Mouse (Mus musculus) liver, embryonic 15.5 days (tissue): ENCODE data around the gene Myo1h. TPM values are rescaled to one million over a fixed set of nuclear protein-coding genes. Genes with fewer than 3 reads are reported as not detected.
A peak's percentile ranks its signal among the peaks of the same experiment; 100 is the strongest.

Experiments used
- ATAC-seq: fragments of 200-750 bp; cut with Nextera tagmentation; 2 replicates; pipeline ENCODE4 v1.8.0; 2017; ENCODE audit warnings: moderate number of reproducible peaks, mild to moderate bottlenecking, moderate library complexity; ENCODE audit not compliant: insufficient read depth
- H3K27ac ChIP-seq: fragments of 300-500 bp; sonication (generic); replicated peaks from 2 replicates; pipeline ENCODE4 v1.5.1; 2015; ENCODE audit warnings: mild to moderate bottlenecking, inconsistent platforms
- H3K27me3 ChIP-seq: fragments of 300-500 bp; sonication (generic); 2 replicates; pipeline ENCODE4 v1.6.1; 2015; ENCODE audit warnings: mild to moderate bottlenecking, inconsistent platforms
- H3K36me3 ChIP-seq: fragments of 300-500 bp; sonication (generic); replicated peaks from 2 replicates; pipeline ENCODE4 v1.6.1; 2015; ENCODE audit warnings: moderate library complexity, mild to moderate bottlenecking, inconsistent platforms
- H3K4me1 ChIP-seq: fragments of 300-500 bp; sonication (generic); replicated peaks from 2 replicates; pipeline ENCODE4 v1.6.1; 2015; ENCODE audit warnings: inconsistent platforms
- H3K4me2 ChIP-seq: fragments of 300-500 bp; sonication (generic); 2 replicates; pipeline ENCODE4 v1.6.1; 2015; ENCODE audit warnings: moderate library complexity, mild to moderate bottlenecking, inconsistent platforms
- H3K4me3 ChIP-seq: fragments of 300-500 bp; sonication (generic); replicated peaks from 2 replicates; pipeline ENCODE4 v1.5.1; 2015; ENCODE audit warnings: mild to moderate bottlenecking, inconsistent platforms
- H3K9ac ChIP-seq: fragments of 300-500 bp; sonication (generic); 2 replicates; pipeline ENCODE4 v1.6.1; 2015; ENCODE audit warnings: moderate library complexity, mild to moderate bottlenecking, inconsistent platforms
- H3K9me3 ChIP-seq: fragments of 300-500 bp; sonication (generic); replicated peaks from 2 replicates; pipeline ENCODE4 v1.6.1; 2016; ENCODE audit warnings: inconsistent platforms
- WGBS: fragments of 180-500 bp; shearing (Covaris S2); methylation state at CpG from one replicate; pipeline ENCODE4 v1.1.7; 2015; ENCODE audit warnings: mixed read lengths; ENCODE audit not compliant: insufficient replicate concordance; 5-methylcytosine and 5-hydroxymethylcytosine counted together
- polyA plus RNA-seq: library from polyadenylated mRNA; unstranded; fragments of >200 nt; fragmentation: Nextera tagmentation; extraction: Ambion mirVana; gene quantifications from 2 replicates; pipeline ENCODE4 v1.2.1, GENCODE M21; 2015

Gene Myo1h
- polyA plus RNA-seq: 0.40 and 0.62 TPM in 2 replicates

DNA sequence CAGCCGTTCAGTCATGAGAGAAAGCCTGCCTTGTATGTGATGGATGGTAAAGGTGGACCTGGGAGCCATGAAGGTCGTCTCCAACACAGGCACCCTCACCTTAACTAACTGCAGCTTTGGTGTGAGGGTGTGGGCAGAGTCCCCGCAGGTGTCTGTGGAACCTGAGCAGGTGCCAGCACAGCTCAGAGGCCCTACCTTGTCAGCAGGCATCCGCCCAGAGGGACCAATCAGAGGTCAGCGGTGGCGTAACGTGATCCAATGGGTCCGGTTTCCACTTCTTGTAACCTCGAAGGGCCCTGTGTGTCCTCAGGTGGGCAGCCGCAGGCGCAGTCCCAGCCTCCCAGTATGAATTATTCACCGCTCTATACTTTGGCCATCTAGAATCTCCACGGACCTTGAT lies at the start of gene Myo1h:
TSS of gene Myo1h (plus strand) at position 293 of the 400 bp plus-strand sequence.
- no peak within 1 kb of the TSS for H3K27ac ChIP-seq
- 31% methylated on average over 13 of the region's 13 CpGs for WGBS
- H3K4me2 ChIP-seq: no peak within 1 kb of the TSS
- H3K4me3 ChIP-seq: no peak within 1 kb of the TSS
- H3K4me1 ChIP-seq: no peaks in the 10 kb centered on the region
- H3K9me3 ChIP-seq: no peaks in the 10 kb centered on the region
- H3K9ac ChIP-seq: no peak within 1 kb of the TSS
- ATAC-seq: no peak
- no peaks in the 10 kb centered on the region for H3K36me3 ChIP-seq
- peaks cover 14% of the 10 kb centered on the region for H3K27me3 ChIP-seq

DNA sequence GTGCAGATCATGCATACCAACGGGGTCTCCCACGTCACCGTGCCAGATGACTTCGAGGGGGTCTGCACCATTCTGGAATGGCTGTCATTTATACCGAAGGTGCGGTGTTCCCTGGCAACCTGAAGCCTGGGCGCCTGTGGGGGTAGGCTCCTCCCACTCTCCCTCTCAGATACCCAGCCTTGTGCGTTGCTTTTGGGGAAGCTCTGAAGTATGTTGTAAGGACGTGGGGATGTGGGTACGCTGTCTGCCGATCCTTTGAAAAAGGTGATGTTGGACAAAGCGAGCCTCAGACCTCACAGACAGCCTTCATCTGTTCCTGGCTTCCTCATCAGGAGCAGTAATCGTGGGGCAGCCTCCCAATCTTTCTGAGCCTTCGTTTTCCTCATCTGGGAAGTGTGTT lies 49.2 kb upstream of the Myo1h start:
- H3K36me3 ChIP-seq: no peaks in the 10 kb centered on the region
- no peak overlapping the region for H3K4me2 ChIP-seq
- H3K4me3 ChIP-seq: no peak overlapping the region
- H3K4me1 ChIP-seq: no peaks in the 10 kb centered on the region
- no peak for ATAC-seq
- H3K9ac ChIP-seq: no peak overlapping the region
- H3K27ac ChIP-seq: no peak overlapping the region
- 33% methylated on average over 14 of the region's 14 CpGs for WGBS
- H3K9me3 ChIP-seq: no peaks in the 10 kb centered on the region
- no peaks in the 10 kb centered on the region for H3K27me3 ChIP-seq

DNA sequence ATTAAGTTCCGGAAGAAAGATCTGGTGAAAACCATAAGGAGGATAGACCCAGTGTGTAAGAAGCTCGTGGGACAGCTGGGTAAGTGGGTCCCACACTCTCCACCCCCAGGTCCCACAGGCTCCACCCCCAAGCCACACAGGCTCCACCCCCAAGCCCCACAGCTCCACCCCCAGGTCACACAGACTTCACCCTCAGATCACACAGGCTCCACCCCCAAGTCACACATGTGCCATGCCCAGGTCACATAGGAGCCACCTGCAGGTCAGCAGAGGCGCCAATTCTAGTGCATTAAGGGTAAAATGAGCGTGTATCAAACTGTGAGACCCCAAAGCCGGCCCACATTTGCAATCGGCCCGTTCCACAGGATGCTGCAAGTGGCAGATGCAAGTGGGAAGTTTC lies 42.5 kb upstream of the Myo1h start:
- no peak for ATAC-seq
- 57% methylated on average over 7 of the region's 7 CpGs for WGBS
- no peak overlapping the region for H3K27ac ChIP-seq
- no peak overlapping the region for H3K9ac ChIP-seq
- H3K4me2 ChIP-seq: no peak overlapping the region
- no peak overlapping the region for H3K4me3 ChIP-seq
- no peaks in the 10 kb centered on the region for H3K36me3 ChIP-seq
- H3K4me1 ChIP-seq: no peaks in the 10 kb centered on the region
- no peaks in the 10 kb centered on the region for H3K9me3 ChIP-seq
- H3K27me3 ChIP-seq: no peaks in the 10 kb centered on the region

- Histone ChIP-seq H3K9me3 (no peaks in the 10 kb centered on the region), H3K27me3 (no peaks in the 10 kb centered on the region), H3K4me3 (no peak overlapping the region), H3K27ac (no peak overlapping the region), H3K4me2 (no peak overlapping the region), H3K36me3 (no peaks in the 10 kb centered on the region), H3K4me1 (no peaks in the 10 kb centered on the region), H3K9ac (no peak overlapping the region)
- ATAC-seq: no peak
- 16% methylated on average over 14 of the region's 14 CpGs for WGBS
These were observed 40.8 kb upstream of the Myo1h start for GRCm38 (mm10) chr5:114248174-114248589.

GRCm38 (mm10) chr5:114259495-114259894 lies 29.5 kb upstream of the Myo1h start:
- WGBS: 37% methylated on average over 10 of the region's 10 CpGs
- H3K9ac ChIP-seq: no peak overlapping the region
- no peaks in the 10 kb centered on the region for H3K36me3 ChIP-seq
- no peak for ATAC-seq
- no peak overlapping the region for H3K27ac ChIP-seq
- no peak overlapping the region for H3K4me2 ChIP-seq
- no peaks in the 10 kb centered on the region for H3K27me3 ChIP-seq
- H3K4me1 ChIP-seq: no peaks in the 10 kb centered on the region
- H3K9me3 ChIP-seq: no peaks in the 10 kb centered on the region
- no peak overlapping the region for H3K4me3 ChIP-seq

GRCm38 (mm10) chr5:114261494-114261893 lies 27.5 kb upstream of the Myo1h start:
- Histone ChIP-seq H3K27me3 (no peaks in the 10 kb centered on the region), H3K4me2 (no peak overlapping the region), H3K4me1 (no peaks in the 10 kb centered on the region), H3K27ac (no peak overlapping the region), H3K9me3 (no peaks in the 10 kb centered on the region), H3K4me3 (no peak overlapping the region), H3K36me3 (no peaks in the 10 kb centered on the region), H3K9ac (no peak overlapping the region)
- no peak for ATAC-seq

GRCm38 (mm10) chr5:114264030-114264459 lies 24.9 kb upstream of the Myo1h start:
- Histone ChIP-seq H3K27me3 (peaks cover 6% of the 10 kb centered on the region; the same call in 1 of the 2 replicates), H3K4me2 (no peak overlapping the region), H3K9ac (no peak overlapping the region), H3K36me3 (no peaks in the 10 kb centered on the region), H3K27ac (no peak overlapping the region), H3K4me1 (no peaks in the 10 kb centered on the region), H3K4me3 (no peak overlapping the region), H3K9me3 (no peaks in the 10 kb centered on the region)
- 63% methylated on average over 8 of the region's 8 CpGs for WGBS
- no peak for ATAC-seq

DNA sequence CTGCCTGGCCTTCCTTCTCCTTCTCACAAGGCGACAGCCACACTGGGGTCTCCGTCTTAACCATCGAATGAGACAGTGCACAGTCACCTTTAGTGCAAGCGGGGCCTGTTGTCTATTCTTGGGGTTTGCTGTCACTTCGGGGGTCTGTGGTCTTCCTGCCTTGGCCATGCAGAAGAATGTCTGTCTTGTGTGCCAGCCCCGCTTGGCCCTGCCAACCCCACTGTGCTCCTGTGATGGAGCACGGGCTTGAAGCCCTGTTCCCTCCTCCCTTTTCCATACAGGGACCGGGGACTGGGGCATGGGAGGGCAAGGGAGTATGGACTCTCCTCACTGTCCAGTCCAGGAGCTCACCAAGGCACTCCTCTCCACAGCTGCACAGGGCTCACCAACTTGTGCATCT lies 24.2 kb upstream of the Myo1h start:
- 63% methylated on average over 8 of the region's 8 CpGs for WGBS

DNA sequence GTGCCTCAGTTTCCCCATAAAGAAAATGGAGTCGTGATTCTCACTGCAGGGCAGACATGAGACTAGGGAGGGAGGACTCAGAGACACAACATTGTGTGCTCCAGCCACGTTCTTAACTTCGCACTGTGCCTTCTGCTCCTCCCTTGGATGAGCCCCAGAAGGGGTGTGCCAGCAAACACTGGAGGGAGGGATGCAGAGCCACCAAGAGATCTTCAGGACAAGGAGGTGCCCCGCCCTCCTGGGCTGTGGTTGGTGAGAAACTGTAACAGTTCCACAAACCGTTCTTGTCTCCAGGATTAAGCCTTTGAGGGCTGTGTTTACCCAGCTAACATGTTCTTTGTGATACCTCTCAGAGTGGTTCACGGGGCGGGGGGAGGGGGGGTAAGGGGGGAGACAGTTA lies 20.3 kb upstream of the Myo1h start:
- 0 out of 2 replicates have a peak, but pooled peaks cover 4% of the 10 kb centered on the region for H3K4me1 ChIP-seq
- no peak overlapping the region for H3K9ac ChIP-seq
- no peak overlapping the region for H3K27ac ChIP-seq
- peaks cover 49% of the 10 kb centered on the region for H3K27me3 ChIP-seq
- no peak overlapping the region for H3K4me3 ChIP-seq
- no peak overlapping the region for H3K4me2 ChIP-seq
- no peak for ATAC-seq
- no peaks in the 10 kb centered on the region for H3K36me3 ChIP-seq
- WGBS: 21% methylated on average over 7 of the region's 7 CpGs
- H3K9me3 ChIP-seq: no peaks in the 10 kb centered on the region

More for the DNA sequence above, 24.2 kb upstream of the Myo1h start:
- Histone ChIP-seq H3K27ac (no peak overlapping the region), H3K9me3 (no peaks in the 10 kb centered on the region), H3K9ac (no peak overlapping the region), H3K36me3 (no peaks in the 10 kb centered on the region), H3K4me2 (no peak overlapping the region), H3K4me3 (no peak overlapping the region), H3K27me3 (peaks cover 11% of the 10 kb centered on the region), H3K4me1 (no peaks in the 10 kb centered on the region)
- ATAC-seq: no peak

DNA sequence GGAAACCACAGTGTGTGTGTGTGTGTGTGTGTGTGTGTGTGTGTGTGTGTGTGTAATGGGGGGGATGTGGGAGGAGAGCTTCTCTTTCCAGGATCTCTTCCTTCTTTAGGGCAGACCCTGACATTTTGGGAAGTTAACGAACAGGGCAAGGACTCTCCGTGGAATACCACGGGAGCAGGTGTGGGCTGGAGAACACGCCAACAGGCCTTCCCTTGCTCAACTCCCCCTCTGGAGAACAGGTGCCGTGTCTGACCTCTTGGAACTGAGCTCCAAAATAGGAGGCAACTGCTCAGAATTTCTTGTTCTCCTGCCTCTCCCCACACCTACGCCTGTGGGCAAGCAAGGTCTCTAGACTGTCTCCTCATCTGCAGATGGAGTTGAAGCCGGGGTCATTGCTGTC lies 19.5 kb upstream of the Myo1h start:
- 28% methylated on average over 7 of the region's 7 CpGs for WGBS
- H3K27me3 ChIP-seq: peaks cover 58% of the 10 kb centered on the region
- no peak for ATAC-seq
- no peak overlapping the region for H3K27ac ChIP-seq
- no peak overlapping the region for H3K4me2 ChIP-seq
- 0 out of 2 replicates have a peak, but pooled peaks cover 5% of the 10 kb centered on the region for H3K4me1 ChIP-seq
- no peak overlapping the region for H3K9ac ChIP-seq
- no peaks in the 10 kb centered on the region for H3K36me3 ChIP-seq
- no peaks in the 10 kb centered on the region for H3K9me3 ChIP-seq
- H3K4me3 ChIP-seq: no peak overlapping the region

DNA sequence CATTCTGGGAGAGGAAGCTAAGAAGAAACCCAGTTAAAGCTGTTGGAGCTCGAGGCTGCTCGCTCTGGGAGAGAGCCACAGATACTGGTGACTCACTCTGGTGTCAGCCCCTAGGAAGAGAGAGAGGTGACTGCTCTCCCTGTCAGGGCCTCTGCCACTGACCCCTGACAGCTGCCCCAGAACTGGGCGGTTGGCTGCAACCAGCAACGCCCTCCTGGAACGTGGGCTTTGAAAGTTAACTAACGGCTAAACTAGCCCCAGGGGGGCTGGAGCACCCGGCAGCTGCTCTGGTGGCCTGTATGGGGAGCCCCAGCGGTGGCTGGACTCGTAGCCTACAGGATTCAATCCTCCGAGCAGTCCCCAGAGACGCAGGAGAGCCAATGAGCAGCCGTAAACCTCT lies 19.0 kb upstream of the Myo1h start:
- 0 out of 2 replicates have a peak, but pooled peaks cover 5% of the 10 kb centered on the region for H3K4me1 ChIP-seq
- H3K27me3 ChIP-seq: peaks cover 62% of the 10 kb centered on the region
- H3K9ac ChIP-seq: no peak overlapping the region
- H3K27ac ChIP-seq: no peak overlapping the region
- H3K4me2 ChIP-seq: no peak overlapping the region
- ATAC-seq: no peak
- no peaks in the 10 kb centered on the region for H3K36me3 ChIP-seq
- no peaks in the 10 kb centered on the region for H3K9me3 ChIP-seq
- WGBS: 21% methylated on average over 12 of the region's 12 CpGs
- H3K4me3 ChIP-seq: no peak overlapping the region

DNA sequence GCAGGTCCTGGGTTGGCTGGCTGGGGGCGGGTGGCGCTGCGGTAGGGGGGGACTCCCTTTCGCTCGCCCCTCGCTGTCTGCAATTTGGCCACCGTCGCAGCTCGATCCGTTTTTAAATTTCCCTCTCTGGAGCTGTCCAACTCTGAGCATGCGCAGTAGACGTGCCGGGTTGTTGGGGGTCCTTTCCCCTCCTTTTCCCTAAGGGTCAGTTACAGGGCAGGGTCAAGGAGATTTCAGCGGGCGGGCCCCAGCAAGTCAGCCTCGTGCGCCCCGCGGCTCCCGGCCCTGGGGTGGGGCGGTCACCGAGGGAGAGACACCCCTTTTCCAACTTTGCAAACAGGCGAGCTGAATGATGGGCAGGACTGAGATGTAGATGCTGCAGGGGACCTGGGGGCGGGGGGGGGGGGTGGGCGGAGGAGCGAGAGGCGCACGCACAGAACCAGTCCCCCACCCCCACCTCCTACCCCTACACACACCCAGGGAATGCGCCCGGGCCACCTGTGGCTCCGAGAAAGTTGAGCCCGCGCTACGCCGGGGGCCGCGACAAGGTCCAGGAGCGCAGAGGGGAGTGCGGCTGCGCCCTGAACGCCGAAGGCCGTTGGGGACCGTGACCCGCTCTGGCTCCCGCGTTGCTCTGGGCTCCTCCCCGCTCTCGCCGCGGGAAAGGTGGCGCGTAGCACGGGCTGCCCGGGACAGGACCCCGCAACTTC lies 15.1 kb upstream of the Myo1h start, which contains the start of gene Foxn4:
TSS of gene Foxn4 (minus strand) at position 115 of the 710 bp plus-strand sequence.
- Histone ChIP-seq H3K36me3 (no peaks in the 10 kb centered on the region), H3K4me2 (peak within 1 kb of the TSS; percentile 40), H3K9ac (no peak within 1 kb of the TSS), H3K27ac (no peak within 1 kb of the TSS), H3K27me3 (peaks cover 92% of the 10 kb centered on the region), H3K4me1 (0 out of 2 replicates have a peak, but pooled peaks cover 5% of the 10 kb centered on the region), H3K9me3 (no peaks in the 10 kb centered on the region), H3K4me3 (0 out of 2 replicates have a peak within 1 kb of the TSS, but pooled peaks have one; percentile 14)
- ATAC-seq: no peak
- under 1% methylated on average over 53 of the region's 56 CpGs for WGBS
